Mouse (Mus musculus) heart, postnatal 10 days (tissue): Measurements from ENCODE around the gene Stk4. TPM values are rescaled to one million over a fixed set of nuclear protein-coding genes. Genes with fewer than 3 reads are reported as not detected.

Source experiments
- DNase-seq, 2 experiments: peaks; one replicate each; pipeline ENCODE4 v3.0.0; 2021
- intact Hi-C: fragments of 180-260 bp; cut with DNase I; formaldehyde crosslinking; loops from one replicate; pipeline ENCODE4 v1.15.1; 2025
- total RNA-seq, 2 experiments: library from RNA; stranded (reverse); gene quantifications; 2 replicates each; pipeline ENCODE4 v1.2.3; 2021

The Stk4 gene
- total RNA-seq, 2 experiments from 2014 or later: 20.9 to 21.4 TPM

DNA sequence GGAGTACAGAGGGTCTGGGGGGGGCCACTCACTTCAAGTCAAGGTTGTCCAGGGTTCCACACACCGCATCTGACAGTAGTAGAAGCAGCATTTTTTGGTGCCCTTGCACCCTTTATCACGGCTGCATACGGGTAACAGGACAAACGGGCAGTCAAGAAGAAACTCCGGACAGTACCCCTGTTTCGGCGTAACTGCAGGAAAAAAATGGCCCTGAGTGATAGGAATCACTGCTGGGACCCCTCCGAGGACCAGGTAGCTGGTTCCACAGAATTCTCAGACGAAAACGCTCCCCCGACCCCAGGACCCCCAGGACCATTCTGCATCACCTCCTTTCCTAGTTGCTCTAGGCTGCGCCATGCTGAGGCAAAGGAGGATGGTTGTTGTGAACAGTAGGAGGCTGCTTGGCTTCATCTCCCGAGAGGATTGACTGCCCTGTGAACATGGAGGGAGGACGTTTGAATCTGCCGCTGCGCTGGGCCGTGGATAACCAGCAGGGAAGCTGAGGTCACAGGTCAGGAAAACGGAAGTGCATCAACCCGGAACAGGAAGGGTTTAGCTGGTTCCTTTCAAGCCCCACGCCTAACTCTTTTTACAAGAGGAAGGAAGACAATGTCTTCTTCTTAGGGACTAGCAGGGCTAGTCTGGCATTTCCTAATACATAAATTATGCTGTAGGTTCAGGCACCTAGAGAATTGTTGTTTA is 129.7 kb downstream of the Stk4 start, which contains the start of gene Wfdc15a:
TSS of gene Wfdc15a (minus strand) at position 505 of the 702 bp plus-strand sequence.
- DNase-seq: no peak
- intact Hi-C loops: no loop called here

Other genes with a start within 250 kb of the Stk4 start
- gene Ccn5, start 249.5 kb upstream of the Stk4 start, total RNA-seq: 1 to 10 TPM in 1 of 2 experiments, under 1 TPM in 1; 0.97 to 1.1 TPM
- not detected for gene Kcnk15, start 216.7 kb upstream of the Stk4 start, total RNA-seq
- under 1 TPM; 0.17 to 0.27 TPM for gene Rims4, start 151.6 kb upstream of the Stk4 start, total RNA-seq
- gene Ywhab, start 75.4 kb upstream of the Stk4 start, total RNA-seq: 100 to 1,000 TPM; 138 to 139 TPM
- gene Pabpc1l, start 44.9 kb upstream of the Stk4 start, total RNA-seq: under 1 TPM; 0.77 to 0.91 TPM
- 10 to 100 TPM; 22.8 to 25.9 TPM for gene Tomm34, start 847 bp downstream of the Stk4 start, total RNA-seq
- gene Kcns1, start 100.8 kb downstream of the Stk4 start, total RNA-seq: under 1 TPM; 0.14 to 0.15 TPM
- gene Wfdc5, start 112.4 kb downstream of the Stk4 start, total RNA-seq: not detected
- gene Wfdc12, start 120.3 kb downstream of the Stk4 start, total RNA-seq: not detected
- not detected for gene Wfdc15a, start 129.8 kb downstream of the Stk4 start, total RNA-seq
- gene Wfdc15b, start 151.3 kb downstream of the Stk4 start, total RNA-seq: not detected
- gene Svs2, start 168.1 kb downstream of the Stk4 start, total RNA-seq: not detected
- gene Svs3b, start 186.3 kb downstream of the Stk4 start, total RNA-seq: not detected
- gene Svs4, start 208.1 kb downstream of the Stk4 start, total RNA-seq: not detected
- not detected for gene Svs3a, start 218.9 kb downstream of the Stk4 start, total RNA-seq
- gene Svs6, start 246.4 kb downstream of the Stk4 start, total RNA-seq: not detected